Mouse (Mus musculus) cerebellum, adult 18-20 months (tissue): ENCODE data around the gene Mybpc1.
A peak's percentile ranks its signal among the peaks of the same experiment; 100 is the strongest.

Experiments used
- DNase-seq, 2 experiments: peaks; one replicate each; pipeline ENCODE4 v3.0.0; 2021

The Mybpc1 gene

GRCm38 (mm10) chr10:88604943-88605342 lies at the start of gene Mybpc1:
TSS of gene Mybpc1 (minus strand) at chr10:88605152.
- DNase-seq = no peak

- no peak for DNase-seq
These were observed 40.5 kb upstream of the Mybpc1 start for GRCm38 (mm10) chr10:88645448-88645847.

- no peak for DNase-seq
These were observed 26.5 kb upstream of the Mybpc1 start for GRCm38 (mm10) chr10:88631330-88631953.

- DNase-seq = no peak
These were observed 25.8 kb upstream of the Mybpc1 start for GRCm38 (mm10) chr10:88630663-88631329.

- no peak for DNase-seq
These were observed 22.1 kb upstream of the Mybpc1 start for GRCm38 (mm10) chr10:88627052-88627451.

- no peak for DNase-seq
These were observed 21.2 kb upstream of the Mybpc1 start for GRCm38 (mm10) chr10:88626176-88626575.

- no peak for DNase-seq
These were observed 19.3 kb upstream of the Mybpc1 start for GRCm38 (mm10) chr10:88624300-88624699.

GRCm38 (mm10) chr10:88622624-88623023 lies 17.7 kb upstream of the Mybpc1 start:
- DNase-seq = no peak

- DNase-seq = no peak
These were observed 15.9 kb upstream of the Mybpc1 start for GRCm38 (mm10) chr10:88620809-88621208.

GRCm38 (mm10) chr10:88613051-88613450 lies 8.1 kb upstream of the Mybpc1 start:
- no peak for DNase-seq

GRCm38 (mm10) chr10:88606686-88607085 lies 1.7 kb upstream of the Mybpc1 start:
- no peak for DNase-seq

GRCm38 (mm10) chr10:88606065-88606464 lies 1.1 kb upstream of the Mybpc1 start:
- no peak for DNase-seq

GRCm38 (mm10) chr10:88603773-88604172 lies 1.2 kb downstream of the Mybpc1 start:
- DNase-seq = no peak

GRCm38 (mm10) chr10:88603256-88603655 lies 1.7 kb downstream of the Mybpc1 start:
- DNase-seq = no peak

- no peak for DNase-seq
These were observed 4.4 kb downstream of the Mybpc1 start for GRCm38 (mm10) chr10:88600591-88600990.

GRCm38 (mm10) chr10:88592316-88592715 lies 12.6 kb downstream of the Mybpc1 start:
- DNase-seq = no peak

GRCm38 (mm10) chr10:88591042-88591441 lies 13.9 kb downstream of the Mybpc1 start:
- peak; percentile 34 to 35 for DNase-seq

GRCm38 (mm10) chr10:88584469-88584868 lies 20.5 kb downstream of the Mybpc1 start:
- no peak for DNase-seq

- no peak for DNase-seq
These were observed 24.2 kb downstream of the Mybpc1 start for GRCm38 (mm10) chr10:88580786-88581185.

GRCm38 (mm10) chr10:88578651-88579050 lies 26.3 kb downstream of the Mybpc1 start:
- no peak for DNase-seq

- DNase-seq = no peak
These were observed 30.8 kb downstream of the Mybpc1 start for GRCm38 (mm10) chr10:88574115-88574635.

- DNase-seq = no peak
These were observed 32.8 kb downstream of the Mybpc1 start for GRCm38 (mm10) chr10:88572123-88572522.

- no peak for DNase-seq
These were observed 47.9 kb downstream of the Mybpc1 start for GRCm38 (mm10) chr10:88557046-88557445.

GRCm38 (mm10) chr10:88552738-88553137 lies 52.2 kb downstream of the Mybpc1 start:
- DNase-seq = no peak
